Mouse (Mus musculus): ENCODE measurements around the gene Lama1. TPM values are rescaled to one million over a fixed set of nuclear protein-coding genes. Genes with fewer than 3 reads are reported as not detected.
A peak's percentile ranks its signal among the peaks of the same experiment; 100 is the strongest.
"Not testable (repeated sequence)": the region's sequence is repeated elsewhere in the genome, so short reads cannot be mapped to it uniquely, and the experiment has no call there.

Gene Lama1
- polyA plus RNA-seq, 1 experiment from 2014 or later, result 24.9 TPM

DNA sequence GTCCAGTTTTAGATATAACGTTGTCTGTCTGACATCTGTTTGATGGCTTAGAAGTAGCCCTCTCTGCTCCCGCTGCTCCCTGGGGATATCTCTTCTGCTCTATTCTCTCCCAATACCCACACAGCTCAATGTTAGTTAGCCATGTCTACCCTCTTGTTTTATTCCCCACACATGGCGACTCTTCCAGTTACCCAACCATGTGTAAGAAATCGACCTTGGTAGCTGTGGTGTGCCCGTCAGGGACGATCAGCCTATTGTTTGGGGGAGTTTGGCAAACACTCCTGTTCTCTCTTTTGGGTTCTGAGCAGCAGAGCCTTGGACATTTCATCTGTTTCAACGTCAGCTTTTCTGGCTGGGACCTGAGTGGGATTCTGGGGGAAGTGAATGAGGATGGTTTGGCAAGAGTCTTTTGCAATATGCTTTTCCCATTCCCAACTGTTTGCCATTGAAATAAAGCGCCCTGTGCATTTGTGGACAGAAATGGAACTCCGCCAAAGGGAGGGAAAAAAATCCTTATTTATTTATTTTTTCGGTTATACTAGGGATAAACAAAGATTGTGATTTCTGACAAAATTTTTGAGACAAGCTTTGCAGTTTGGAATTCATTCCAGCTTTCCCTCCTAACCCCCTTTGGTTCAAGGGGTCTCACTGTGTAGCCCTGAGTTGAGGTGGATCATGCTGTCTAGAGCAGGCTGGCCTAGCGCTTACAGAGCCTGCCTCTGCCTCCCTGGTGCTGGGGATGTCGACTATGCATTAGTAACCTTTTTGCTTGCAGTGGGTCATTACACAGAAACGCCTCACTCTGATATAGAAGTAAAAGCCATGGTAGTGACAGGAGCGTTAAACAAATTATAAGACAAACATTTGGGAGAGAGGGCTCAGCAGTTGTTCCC, 26.4 kb downstream of the Lama1 start:
- no peak for DNase-seq (ENCODE audit: extremely low spot score, low spot score)
- no peaks in the 10 kb centered on the region for H3K9me3 ChIP-seq
- no peaks in the 10 kb centered on the region for H3K27me3 ChIP-seq (ENCODE audit: poor library complexity, severe bottlenecking)
- H3K36me3 ChIP-seq (replicated peaks), result peaks cover 64% of the 10 kb centered on the region
- H3K4me1 ChIP-seq, result peaks cover 45% of the 10 kb centered on the region
- no peak overlapping the region for H3K27ac ChIP-seq
- 86% methylated on average over 14 of the region's 14 CpGs for WGBS
- no peak overlapping the region for H3K4me3 ChIP-seq

- H3K36me3 ChIP-seq (replicated peaks), result peaks cover 67% of the 10 kb centered on the region
- 89% methylated on average over 11 of the region's 11 CpGs for WGBS
- no peak for DNase-seq (ENCODE audit: extremely low spot score, low spot score)
- H3K27me3 ChIP-seq (ENCODE audit: poor library complexity, severe bottlenecking), result no peaks in the 10 kb centered on the region
- no peaks in the 10 kb centered on the region for H3K9me3 ChIP-seq
- peaks cover 36% of the 10 kb centered on the region for H3K4me1 ChIP-seq
- H3K4me3 ChIP-seq, result no peak overlapping the region
- no peak overlapping the region for H3K27ac ChIP-seq
Observed at GRCm38 (mm10) chr17:67726601-67727000, 29.5 kb downstream of the Lama1 start.

- Histone ChIP-seq H3K4me1 (peaks cover 20% of the 10 kb centered on the region), H3K9me3 (no peaks in the 10 kb centered on the region), H3K4me3 (no peak overlapping the region), H3K36me3 (replicated peaks) (peaks cover 82% of the 10 kb centered on the region), H3K27me3 (ENCODE audit: poor library complexity, severe bottlenecking) (no peaks in the 10 kb centered on the region), H3K27ac (no peak overlapping the region)
- 88% methylated on average over 7 of the region's 7 CpGs for WGBS
- no peak for DNase-seq (ENCODE audit: extremely low spot score, low spot score)
Observed at GRCm38 (mm10) chr17:67728751-67729150, 31.7 kb downstream of the Lama1 start.

GRCm38 (mm10) chr17:67731096-67731495, 34.0 kb downstream of the Lama1 start:
- Histone ChIP-seq H3K4me3 (no peak overlapping the region), H3K27me3 (ENCODE audit: poor library complexity, severe bottlenecking) (no peaks in the 10 kb centered on the region), H3K36me3 (replicated peaks) (peaks cover 84% of the 10 kb centered on the region), H3K27ac (no peak overlapping the region), H3K9me3 (no peaks in the 10 kb centered on the region), H3K4me1 (peaks cover 9% of the 10 kb centered on the region; the same call in 1 of the 2 replicates)
- DNase-seq (ENCODE audit: extremely low spot score, low spot score), result no peak
- WGBS, result 93% methylated on average over 3 of the region's 3 CpGs

DNA sequence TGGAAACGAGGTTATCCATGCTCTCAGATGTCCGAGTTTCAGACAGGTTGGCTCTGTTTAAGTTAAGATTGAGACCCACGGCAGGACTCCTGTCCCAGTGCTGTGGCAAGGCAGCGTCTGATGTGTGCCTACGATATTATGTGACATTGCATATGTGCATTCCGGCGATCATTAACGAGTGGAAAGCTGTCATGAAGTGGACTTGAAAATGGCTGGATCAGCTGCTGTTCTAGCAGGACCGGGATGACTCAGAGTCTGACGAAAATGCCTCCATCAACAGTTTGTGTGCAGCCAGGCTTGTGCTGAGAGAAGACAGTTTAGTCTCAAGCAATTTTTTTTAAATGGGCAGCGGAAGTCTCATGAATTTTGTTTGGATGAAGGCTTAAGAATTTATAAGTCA, 34.9 kb downstream of the Lama1 start:
- H3K36me3 ChIP-seq (replicated peaks), result peaks cover 76% of the 10 kb centered on the region
- 0 out of 2 replicates have a peak, but pooled peaks cover 6% of the 10 kb centered on the region for H3K4me1 ChIP-seq
- no peaks in the 10 kb centered on the region for H3K9me3 ChIP-seq
- DNase-seq (ENCODE audit: extremely low spot score, low spot score), result no peak
- H3K27me3 ChIP-seq (ENCODE audit: poor library complexity, severe bottlenecking), result no peaks in the 10 kb centered on the region
- H3K27ac ChIP-seq, result no peak overlapping the region
- WGBS, result 92% methylated on average over 11 of the region's 11 CpGs
- no peak overlapping the region for H3K4me3 ChIP-seq

DNA sequence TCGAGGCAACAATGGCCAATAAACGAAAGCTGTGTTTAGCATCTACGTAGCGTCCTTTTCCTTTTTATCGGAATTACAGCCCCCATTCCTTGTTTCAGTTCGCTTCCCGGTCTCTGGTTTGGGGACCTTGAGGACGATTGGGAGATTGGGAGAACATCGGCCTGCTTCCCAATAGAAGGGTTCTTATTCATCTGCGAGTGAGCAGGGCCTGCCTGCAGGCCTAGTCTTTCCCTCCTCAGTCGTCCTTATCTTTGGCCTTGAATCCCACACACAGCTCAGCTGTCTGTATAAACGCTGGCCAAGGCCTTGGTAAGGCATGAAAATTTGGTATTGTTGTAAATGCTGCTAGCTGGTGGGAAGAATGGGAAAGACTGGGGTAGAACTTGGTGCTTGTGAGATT, 36.5 kb downstream of the Lama1 start:
- Histone ChIP-seq H3K4me3 (no peak overlapping the region), H3K36me3 (replicated peaks) (peaks cover 77% of the 10 kb centered on the region), H3K27ac (no peak overlapping the region), H3K4me1 (0 out of 2 replicates have a peak, but pooled peaks cover 6% of the 10 kb centered on the region), H3K27me3 (ENCODE audit: poor library complexity, severe bottlenecking) (no peaks in the 10 kb centered on the region), H3K9me3 (no peaks in the 10 kb centered on the region)
- no peak for DNase-seq (ENCODE audit: extremely low spot score, low spot score)
- 88% methylated on average over 12 of the region's 12 CpGs for WGBS

GRCm38 (mm10) chr17:67735722-67736121, 38.7 kb downstream of the Lama1 start:
- no peaks in the 10 kb centered on the region for H3K27me3 ChIP-seq (ENCODE audit: poor library complexity, severe bottlenecking)
- WGBS, result 92% methylated on average over 6 of the region's 6 CpGs
- H3K4me1 ChIP-seq, result 0 out of 2 replicates have a peak, but pooled peaks cover 6% of the 10 kb centered on the region
- H3K9me3 ChIP-seq, result no peaks in the 10 kb centered on the region
- H3K36me3 ChIP-seq (replicated peaks), result peaks cover 81% of the 10 kb centered on the region
- H3K27ac ChIP-seq, result no peak overlapping the region
- no peak for DNase-seq (ENCODE audit: extremely low spot score, low spot score)
- H3K4me3 ChIP-seq, result no peak overlapping the region

- not testable (repeated sequence) for H3K4me3 ChIP-seq, H3K4me1 ChIP-seq
Observed at GRCm38 (mm10) chr17:67741229-67741628, 44.2 kb downstream of the Lama1 start.

DNA sequence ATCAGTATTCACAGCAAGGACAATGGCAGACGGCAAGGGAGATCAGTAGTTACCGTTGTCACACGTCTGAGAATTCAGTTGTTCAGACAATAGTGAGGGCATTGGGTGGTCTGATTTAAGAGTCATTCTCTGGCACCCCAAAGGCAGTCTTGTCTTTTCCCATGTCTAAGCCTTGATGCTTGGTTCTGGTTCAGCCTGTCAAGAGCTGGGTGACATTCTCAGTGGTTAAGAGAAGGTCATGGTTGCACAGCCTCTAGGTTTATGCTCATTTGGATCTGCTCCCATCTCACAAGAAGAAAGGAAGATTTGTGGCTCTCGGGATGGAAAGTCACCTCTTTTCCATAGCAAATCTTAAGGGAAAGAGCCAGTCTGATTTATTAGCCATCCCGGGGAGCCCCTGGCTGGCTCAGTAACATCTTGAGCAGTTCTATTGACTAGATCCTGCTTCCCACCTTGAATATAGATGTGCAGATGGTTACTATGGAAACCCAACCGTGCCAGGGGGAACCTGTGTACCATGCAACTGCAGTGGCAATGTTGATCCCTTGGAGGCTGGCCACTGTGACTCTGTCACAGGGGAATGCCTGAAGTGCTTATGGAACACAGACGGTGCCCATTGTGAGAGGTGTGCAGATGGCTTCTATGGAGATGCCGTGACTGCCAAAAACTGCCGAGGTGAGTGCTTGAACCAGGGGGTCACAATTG, 67.3 kb downstream of the Lama1 start:
- H3K36me3 ChIP-seq (replicated peaks), result peaks cover 83% of the 10 kb centered on the region

More at GRCm38 (mm10) chr17:67741229-67741628, 44.2 kb downstream of the Lama1 start:
- H3K9me3 ChIP-seq; DNase-seq (ENCODE audit: extremely low spot score, low spot score); H3K27ac ChIP-seq; H3K27me3 ChIP-seq (ENCODE audit: poor library complexity, severe bottlenecking): not testable (repeated sequence)
- H3K36me3 ChIP-seq (replicated peaks), result peaks cover 76% of the 10 kb centered on the region

GRCm38 (mm10) chr17:67773608-67774007, 76.5 kb downstream of the Lama1 start:
- H3K9me3 ChIP-seq, result no peaks in the 10 kb centered on the region
- no peak overlapping the region for H3K27ac ChIP-seq
- DNase-seq (ENCODE audit: extremely low spot score, low spot score), result no peak
- no peaks in the 10 kb centered on the region for H3K4me1 ChIP-seq
- 92% methylated on average over 8 of the region's 8 CpGs for WGBS
- H3K36me3 ChIP-seq (replicated peaks), result peaks cover 97% of the 10 kb centered on the region
- no peaks in the 10 kb centered on the region for H3K27me3 ChIP-seq (ENCODE audit: poor library complexity, severe bottlenecking)
- H3K4me3 ChIP-seq, result no peak overlapping the region

More for the DNA sequence above, 67.3 kb downstream of the Lama1 start:
- no peaks in the 10 kb centered on the region for H3K4me1 ChIP-seq
- no peak overlapping the region for H3K4me3 ChIP-seq
- H3K27ac ChIP-seq, result no peak overlapping the region
- no peaks in the 10 kb centered on the region for H3K9me3 ChIP-seq
- H3K27me3 ChIP-seq (ENCODE audit: poor library complexity, severe bottlenecking), result no peaks in the 10 kb centered on the region
- WGBS, result 90% methylated on average over 9 of the region's 9 CpGs
- DNase-seq (ENCODE audit: extremely low spot score, low spot score), result no peak

DNA sequence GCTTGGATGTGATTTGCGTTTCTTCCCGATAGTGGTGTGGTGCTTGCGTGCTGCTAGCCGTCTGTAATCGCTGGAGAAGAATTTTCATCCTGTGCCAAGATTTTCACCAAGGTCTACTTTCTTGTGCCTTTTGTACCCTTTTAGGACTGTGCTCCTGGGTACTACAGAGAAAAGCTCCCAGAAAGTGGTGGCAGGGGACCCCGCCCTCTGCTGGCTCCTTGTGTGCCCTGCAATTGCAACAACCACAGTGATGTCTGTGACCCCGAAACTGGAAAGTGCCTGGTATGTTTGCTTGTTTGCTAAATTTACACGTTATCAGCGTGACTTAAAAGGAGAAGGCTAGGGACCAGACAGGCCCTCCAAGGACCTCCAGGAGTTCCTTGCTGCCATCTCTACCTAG, 79.7 kb downstream of the Lama1 start:
- H3K27ac ChIP-seq, result no peak overlapping the region
- no peaks in the 10 kb centered on the region for H3K27me3 ChIP-seq (ENCODE audit: poor library complexity, severe bottlenecking)
- DNase-seq (ENCODE audit: extremely low spot score, low spot score), result no peak
- no peak overlapping the region for H3K4me3 ChIP-seq
- no peaks in the 10 kb centered on the region for H3K9me3 ChIP-seq
- 76% methylated on average over 9 of the region's 9 CpGs for WGBS
- no peaks in the 10 kb centered on the region for H3K4me1 ChIP-seq
- peaks cover 99% of the 10 kb centered on the region for H3K36me3 ChIP-seq (replicated peaks)

GRCm38 (mm10) chr17:67779812-67780211, 82.8 kb downstream of the Lama1 start:
- Histone ChIP-seq H3K4me3 (no peak overlapping the region), H3K27me3 (ENCODE audit: poor library complexity, severe bottlenecking) (no peaks in the 10 kb centered on the region), H3K4me1 (no peaks in the 10 kb centered on the region), H3K36me3 (replicated peaks) (peaks cover 99% of the 10 kb centered on the region), H3K27ac (no peak overlapping the region), H3K9me3 (no peaks in the 10 kb centered on the region)
- WGBS, result 64% methylated on average over 4 of the region's 4 CpGs
- peak; percentile 28 for DNase-seq (ENCODE audit: extremely low spot score, low spot score)

DNA sequence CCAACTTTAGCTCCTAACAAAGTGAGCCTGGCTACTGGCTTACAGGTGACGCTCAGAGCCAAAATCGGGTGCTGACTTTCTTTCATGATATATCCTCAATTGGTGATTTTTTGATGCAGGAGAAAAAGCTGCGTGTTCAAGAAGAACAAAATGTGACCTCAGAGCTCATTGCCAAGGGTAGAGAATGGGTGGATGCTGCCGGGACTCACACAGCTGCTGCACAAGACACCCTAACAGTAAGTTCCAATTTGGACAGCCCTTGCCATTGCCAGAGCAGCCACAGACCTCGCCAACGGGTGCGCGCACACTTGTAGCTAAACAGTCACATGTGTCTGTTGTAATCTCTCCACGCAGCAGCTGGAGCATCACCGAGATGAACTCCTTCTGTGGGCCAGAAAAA, 94.0 kb downstream of the Lama1 start:
- Histone ChIP-seq H3K36me3 (replicated peaks) (peaks cover 97% of the 10 kb centered on the region), H3K27ac (no peak overlapping the region), H3K4me1 (no peaks in the 10 kb centered on the region), H3K27me3 (ENCODE audit: poor library complexity, severe bottlenecking) (no peaks in the 10 kb centered on the region), H3K9me3 (no peaks in the 10 kb centered on the region), H3K4me3 (no peak overlapping the region)
- WGBS, result 97% methylated on average over 10 of the region's 10 CpGs
- DNase-seq (ENCODE audit: extremely low spot score, low spot score), result no peak
